Mouse (Mus musculus): ENCODE results near the gene 1700023F06Rik.

Gene 1700023F06Rik

GRCm38 (mm10) chr11:103221437-103221836, 13.1 kb upstream of the 1700023F06Rik start:
- peak in 1 of 2 experiments; percentile 33 for DNase-seq

DNA sequence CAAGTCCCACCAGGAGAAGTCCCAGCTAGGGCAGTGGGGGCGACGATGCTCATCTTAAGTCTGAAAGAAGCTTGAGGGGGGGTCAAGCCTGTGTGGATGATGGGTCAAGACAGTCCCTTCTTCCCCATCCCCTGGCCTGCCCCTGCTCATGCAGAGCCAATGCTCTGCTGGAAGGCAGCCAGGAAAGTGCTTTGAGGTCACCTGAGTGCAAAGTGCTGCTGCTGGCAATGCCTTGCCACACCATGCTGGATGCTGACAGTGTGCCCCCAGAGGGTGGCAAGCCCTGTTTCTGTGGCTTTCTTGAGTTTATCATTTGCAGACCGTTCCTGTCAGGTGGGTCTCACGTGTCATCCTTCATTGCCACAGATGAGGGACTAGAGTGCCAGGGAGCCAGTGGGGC, 11.6 kb upstream of the 1700023F06Rik start:
- peak; percentile 41 to 68 for DNase-seq

GRCm38 (mm10) chr11:103219259-103219658, 10.9 kb upstream of the 1700023F06Rik start:
- no peak for DNase-seq

GRCm38 (mm10) chr11:103218517-103218901, 10.2 kb upstream of the 1700023F06Rik start:
- DNase-seq, result no peak

- peak; percentile 68 to 74 for DNase-seq
Measured at GRCm38 (mm10) chr11:103217790-103218516, 9.6 kb upstream of the 1700023F06Rik start, which contains the start of gene Spata32. Spata32 (minus strand) TSS chr11:103218432.

GRCm38 (mm10) chr11:103215355-103215754, 7.0 kb upstream of the 1700023F06Rik start:
- DNase-seq, result no peak

GRCm38 (mm10) chr11:103213712-103214111, 5.4 kb upstream of the 1700023F06Rik start:
- DNase-seq, result no peak

DNA sequence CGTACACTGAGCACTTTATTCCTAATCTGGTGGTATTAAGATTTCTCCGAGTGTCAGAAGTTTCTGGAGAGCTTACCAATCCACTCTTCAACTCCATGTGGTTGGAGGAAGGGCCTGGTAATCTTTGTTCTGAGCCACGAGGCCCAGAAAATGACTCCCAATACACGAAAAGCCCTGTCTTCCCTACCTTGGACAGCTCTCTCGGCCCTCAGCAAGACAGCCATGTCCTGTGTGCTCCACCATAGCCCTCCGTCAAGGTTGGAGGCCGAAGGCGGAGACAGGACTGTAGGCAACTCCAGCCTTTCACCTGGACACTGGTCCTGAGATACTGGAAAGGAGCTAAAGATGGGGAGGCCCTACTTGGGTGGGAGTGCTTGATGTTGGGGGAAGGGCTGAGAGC, 1.9 kb upstream of the 1700023F06Rik start:
- DNase-seq, result peak in 1 of 2 experiments; percentile 35

- DNase-seq, result no peak
Measured at GRCm38 (mm10) chr11:103206203-103206602, 2.2 kb downstream of the 1700023F06Rik start.

DNA sequence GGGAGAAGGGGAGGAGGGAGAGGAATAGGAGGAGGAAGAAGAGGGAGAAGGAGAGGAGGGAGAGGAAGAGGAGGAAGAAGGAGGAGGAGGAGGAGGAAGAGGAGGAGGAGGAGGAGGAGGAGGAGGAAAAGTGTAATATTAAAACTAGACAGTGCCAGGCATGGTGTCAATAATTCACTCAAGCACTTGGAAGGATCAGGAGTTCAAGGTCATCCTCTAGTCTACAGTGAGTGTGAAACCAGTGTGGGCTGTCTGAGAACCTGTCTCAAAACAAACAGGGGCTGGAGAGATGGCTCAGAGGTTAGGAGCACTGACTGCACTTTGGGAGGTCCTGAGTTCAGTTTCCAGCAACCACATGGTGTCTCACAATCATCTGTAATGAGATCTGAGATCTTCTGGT, 6.0 kb downstream of the 1700023F06Rik start:
- no peak for DNase-seq

- DNase-seq, result peak; percentile 40 to 55
Measured at GRCm38 (mm10) chr11:103201664-103202063, 6.7 kb downstream of the 1700023F06Rik start.

- peak; percentile 58 to 73 for DNase-seq
Measured at GRCm38 (mm10) chr11:103198911-103199803, 9.2 kb downstream of the 1700023F06Rik start.

DNA sequence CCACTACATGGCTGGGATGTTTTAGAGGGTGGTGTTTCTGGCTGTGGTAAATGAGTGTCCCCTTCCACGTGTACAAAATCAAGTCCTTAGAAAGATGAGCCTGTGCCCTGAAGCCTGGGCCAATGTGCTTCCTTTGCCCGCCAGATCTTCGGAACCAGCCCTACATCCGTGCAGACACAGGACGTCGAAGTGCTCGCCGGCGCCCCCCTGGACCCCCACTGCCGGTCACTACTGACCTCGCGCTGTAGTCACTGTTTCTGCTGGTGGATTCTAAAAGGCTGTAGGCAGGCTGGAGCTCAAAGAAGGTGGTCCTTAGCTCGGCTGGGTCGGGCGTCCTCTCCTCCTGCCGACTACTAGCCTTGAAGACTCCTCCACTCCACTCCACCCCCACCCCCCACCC, 10.0 kb downstream of the 1700023F06Rik start:
- no peak for DNase-seq

GRCm38 (mm10) chr11:103197340-103197739, 11.0 kb downstream of the 1700023F06Rik start:
- no peak for DNase-seq

GRCm38 (mm10) chr11:103195656-103196055, 12.7 kb downstream of the 1700023F06Rik start:
- no peak for DNase-seq

- DNase-seq, result peak; percentile 48 to 62
Measured at GRCm38 (mm10) chr11:103195236-103195635, 13.1 kb downstream of the 1700023F06Rik start.

DNA sequence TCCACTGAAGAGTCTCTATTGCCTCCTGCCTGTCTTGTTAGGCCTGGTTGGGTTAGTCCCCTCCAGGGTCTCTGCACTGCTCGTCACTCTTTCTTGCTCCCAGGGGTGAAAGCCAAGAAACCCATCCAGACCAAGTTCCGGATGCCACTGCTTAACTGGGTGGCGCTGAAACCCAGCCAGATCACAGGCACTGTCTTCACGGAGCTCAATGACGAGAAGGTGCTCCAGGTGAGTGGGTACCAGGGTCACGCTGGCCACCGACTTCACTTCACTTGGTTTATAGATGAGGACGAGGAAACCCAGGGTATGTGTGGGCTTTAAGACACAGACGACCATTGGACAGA, 14.6 kb downstream of the 1700023F06Rik start:
- no peak for DNase-seq

- DNase-seq, result peak; percentile 67 to 75
Measured at GRCm38 (mm10) chr11:103192956-103193824, 15.2 kb downstream of the 1700023F06Rik start.

DNA sequence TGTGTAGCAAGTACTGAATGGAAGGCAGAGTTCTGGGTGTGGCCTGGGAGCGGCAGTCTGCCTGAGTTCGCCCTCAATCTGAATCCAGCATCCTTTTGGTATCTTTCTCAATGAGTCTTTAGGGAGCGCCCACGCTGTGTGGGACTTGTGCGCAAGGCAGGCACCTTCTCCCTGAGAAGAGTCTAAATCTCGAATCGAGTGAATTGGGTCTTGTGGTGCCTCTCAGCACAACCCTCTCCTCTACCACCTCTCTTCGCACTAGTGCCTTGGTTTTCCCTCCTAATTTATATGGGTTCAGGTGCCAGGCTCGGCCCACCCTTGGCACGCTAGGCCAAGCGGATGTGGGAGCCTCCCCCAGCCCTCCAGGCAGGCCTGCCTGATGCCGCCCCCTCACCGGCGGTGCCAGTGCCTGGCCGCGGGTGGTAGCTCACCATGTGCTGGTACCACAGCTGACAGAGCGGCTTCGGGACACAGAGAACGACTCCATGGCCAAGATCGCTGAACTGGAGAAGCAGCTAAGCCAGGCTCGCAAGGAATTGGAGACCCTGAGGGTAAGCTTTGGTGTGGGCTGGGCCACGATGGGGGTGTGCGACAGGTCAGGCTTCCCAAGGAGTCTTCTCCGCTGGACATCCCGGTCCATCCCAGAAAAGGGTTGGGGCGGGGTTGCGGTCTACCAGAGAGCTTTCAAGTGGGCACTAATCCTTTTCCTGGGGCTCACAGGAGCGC, 16.0 kb downstream of the 1700023F06Rik start:
- DNase-seq, result peak in 1 of 2 experiments; percentile 38

GRCm38 (mm10) chr11:103184891-103185290, 23.5 kb downstream of the 1700023F06Rik start:
- DNase-seq, result peak; percentile 78 to 83

DNA sequence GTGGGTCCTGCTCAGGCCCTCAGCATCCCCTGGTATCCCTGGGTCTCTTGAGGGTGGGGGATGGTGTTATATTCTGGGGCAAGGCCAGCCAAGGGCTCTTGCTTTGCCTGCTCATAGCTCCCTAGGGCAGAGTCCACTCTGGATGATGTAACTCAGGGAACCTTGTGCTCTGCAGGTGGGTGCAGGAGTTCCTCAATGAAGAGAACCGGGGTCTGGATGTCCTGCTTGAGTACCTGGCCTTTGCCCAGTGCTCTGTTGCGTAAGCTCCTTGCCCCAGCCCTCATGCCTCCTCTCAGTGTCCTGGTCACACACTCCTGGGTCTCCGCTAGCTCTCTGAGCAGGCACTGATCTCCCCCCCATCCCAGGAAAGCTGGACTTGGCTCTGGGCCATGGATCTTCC, 26.4 kb downstream of the 1700023F06Rik start:
- peak; percentile 23 to 62 for DNase-seq

DNA sequence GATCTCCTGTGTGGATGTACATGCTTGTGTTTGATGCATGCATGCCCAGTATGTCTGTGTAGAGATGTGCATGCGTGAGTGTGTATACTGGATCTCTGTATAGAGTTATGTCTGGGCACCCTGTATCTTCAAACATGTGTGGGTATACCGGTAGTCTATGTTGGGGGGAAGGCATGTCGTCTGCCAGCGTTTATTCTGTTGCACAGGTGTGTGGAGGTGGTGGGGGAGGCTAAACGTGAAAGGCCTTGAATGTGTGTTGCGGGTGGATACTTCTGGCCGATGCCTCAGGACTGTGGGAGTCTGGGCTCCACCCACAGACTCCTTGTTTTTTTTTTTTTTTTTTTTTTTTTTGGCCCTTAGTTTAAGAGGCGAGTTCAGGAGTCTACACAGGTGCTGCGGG, 27.0 kb downstream of the 1700023F06Rik start:
- DNase-seq, result no peak

Measured in kidney, postnatal 4 days (tissue).